Mouse (Mus musculus) gastrocnemius, postnatal 14 days (tissue): Measurements from ENCODE around the gene Ttl. TPM values are rescaled to one million over a fixed set of nuclear protein-coding genes. Genes with fewer than 3 reads are reported as not detected.
A peak's percentile ranks its signal among the peaks of the same experiment; 100 is the strongest.

ENCODE experiments used
- DNase-seq: peaks from one replicate; pipeline ENCODE4 v3.0.0; 2021; ENCODE audit warnings: mixed read lengths
- intact Hi-C: fragments of 180-260 bp; cut with DNase I; formaldehyde crosslinking; loops from one replicate; pipeline ENCODE4 v1.15.1; 2025; ENCODE audit warnings: low total_unique reads
- long read RNA-seq, 2 experiments: library from polyadenylated mRNA; stranded (forward); transcript quantifications; one replicate each; pipeline ENCODE4 v2.0.0; 2021
- total RNA-seq, 2 experiments: library from RNA; stranded (reverse); gene quantifications; 2 replicates each; pipeline ENCODE4 v1.2.3; 2021

Gene Ttl
- 1 to 10 TPM; 5.6 to 7.3 TPM for total RNA-seq
- long read RNA-seq, experiment 1, full-length matches to known transcripts: 5 of 6 reads
- long read RNA-seq, experiment 1, partial matches to known transcripts: 0 of 6 reads
- long read RNA-seq, experiment 1, other reads (novel, unspliced or antisense): 1 of 6 reads
- long read RNA-seq, experiment 2, full-length matches to known transcripts: 10 of 12 reads
- long read RNA-seq, experiment 2, partial matches to known transcripts: 0 of 12 reads
- long read RNA-seq, experiment 2, other reads (novel, unspliced or antisense): 2 of 12 reads

- intact Hi-C loops: no loop called here
- peak; percentile 77 for DNase-seq
These were observed at the start of gene Ttl for GRCm38 (mm10) chr2:129065437-129066282. TSS of gene Ttl (plus strand) at chr2:129065942.

- no peak for DNase-seq
- intact Hi-C loops: no loop called here
These were observed 45.6 kb upstream of the Ttl start for GRCm38 (mm10) chr2:129020106-129020505.

- DNase-seq: no peak
- intact Hi-C loops: no loop called here
These were observed 40.9 kb upstream of the Ttl start for GRCm38 (mm10) chr2:129024820-129025219.

- intact Hi-C loops: loop anchor here (5.0 kb wide), 1 partner anchor 222 kb away; no protein-coding TSS in a partner anchor
- no peak for DNase-seq
These were observed 30.4 kb upstream of the Ttl start for GRCm38 (mm10) chr2:129035381-129035780.

- intact Hi-C loops: loop anchor here (5.0 kb wide), 1 partner anchor 219 kb away; no protein-coding TSS in a partner anchor
- peak; percentile 13 for DNase-seq
These were observed 27.3 kb upstream of the Ttl start for GRCm38 (mm10) chr2:129038426-129038936.

GRCm38 (mm10) chr2:129038937-129039631 lies 26.7 kb upstream of the Ttl start:
- peak; percentile 24 for DNase-seq
- intact Hi-C loops: loop anchor here (5.0 kb wide), 1 partner anchor 218 kb away; no protein-coding TSS in a partner anchor

GRCm38 (mm10) chr2:129040567-129040966 lies 25.2 kb upstream of the Ttl start:
- intact Hi-C loops: no loop called here
- DNase-seq: no peak

GRCm38 (mm10) chr2:129046172-129046845 lies 19.4 kb upstream of the Ttl start:
- DNase-seq: no peak
- intact Hi-C loops: no loop called here

GRCm38 (mm10) chr2:129046846-129047196 lies 18.9 kb upstream of the Ttl start:
- no peak for DNase-seq
- intact Hi-C loops: no loop called here

- intact Hi-C loops: no loop called here
- DNase-seq: no peak
These were observed 17.9 kb upstream of the Ttl start, which contains the start of gene Vinac1 for GRCm38 (mm10) chr2:129047811-129048210. TSS of gene Vinac1 (minus strand) at chr2:129048172.

GRCm38 (mm10) chr2:129052451-129052983 lies 13.2 kb upstream of the Ttl start:
- intact Hi-C loops: no loop called here
- DNase-seq: no peak

- intact Hi-C loops: no loop called here
- no peak for DNase-seq
These were observed 10.0 kb upstream of the Ttl start for GRCm38 (mm10) chr2:129055741-129056140.

- intact Hi-C loops: no loop called here
- no peak for DNase-seq
These were observed 9.1 kb upstream of the Ttl start for GRCm38 (mm10) chr2:129056597-129056996.

- no peak for DNase-seq
- intact Hi-C loops: no loop called here
These were observed 8.5 kb upstream of the Ttl start for GRCm38 (mm10) chr2:129057256-129057655.

- DNase-seq: no peak
- intact Hi-C loops: no loop called here
These were observed 7.8 kb upstream of the Ttl start for GRCm38 (mm10) chr2:129057920-129058361.

- intact Hi-C loops: no loop called here
- no peak for DNase-seq
These were observed 4.2 kb upstream of the Ttl start for GRCm38 (mm10) chr2:129061456-129062059.

GRCm38 (mm10) chr2:129066326-129066725 lies 584 bp downstream of the Ttl start:
- intact Hi-C loops: no loop called here

GRCm38 (mm10) chr2:129070296-129070695 lies 4.6 kb downstream of the Ttl start:
- intact Hi-C loops: no loop called here
- DNase-seq: no peak

More at GRCm38 (mm10) chr2:129066326-129066725, 584 bp downstream of the Ttl start:
- peak; percentile 55 for DNase-seq

GRCm38 (mm10) chr2:129078313-129078712 lies 12.6 kb downstream of the Ttl start:
- DNase-seq: no peak
- intact Hi-C loops: no loop called here
